Mouse (Mus musculus) bone marrow, adult 2 months (tissue): Measurements from ENCODE around the gene Gon4l.

ENCODE experiments used
- CTCF ChIP-seq: fragments of 200-500 bp; IDR thresholded peaks from 2 replicates; pipeline ENCODE4 v1.5.1; 2011; ENCODE audit warnings: low read length, control low read depth; ENCODE audit not compliant: control insufficient read depth, insufficient read depth
- POLR2A ChIP-seq: fragments of 200-500 bp; IDR thresholded peaks from 2 replicates; pipeline ENCODE4 v1.6.1; 2011; ENCODE audit warnings: low read depth, mild to moderate bottlenecking, control low read depth, low read length, borderline replicate concordance; ENCODE audit not compliant: control insufficient read depth

DNA sequence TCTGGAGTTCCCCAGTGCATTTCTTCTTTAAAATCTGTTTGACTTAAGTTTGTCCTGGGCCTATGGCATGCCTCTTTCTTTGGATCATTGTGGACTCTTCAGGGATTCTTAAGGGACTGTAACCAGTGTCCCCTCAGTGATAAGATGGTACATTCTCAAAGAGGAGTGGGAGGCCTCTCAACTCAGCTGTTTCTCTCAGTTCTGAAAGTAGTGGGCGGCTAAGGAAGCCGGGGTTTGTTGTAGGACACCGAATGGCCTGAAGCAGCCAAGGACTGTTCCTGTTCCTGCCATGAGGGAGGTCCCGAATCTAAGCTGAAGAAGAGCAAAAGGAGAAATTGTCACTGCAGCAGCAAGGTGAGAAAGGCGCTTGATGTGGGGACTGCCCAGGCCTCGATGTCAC, 70.2 kb downstream of the Gon4l start:
- TF ChIP-seq POLR2A, result no peak
- no peak for TF ChIP-seq CTCF
